ENCODE assay signal across 13 mouse cellular contexts in the genomic region with DNA sequence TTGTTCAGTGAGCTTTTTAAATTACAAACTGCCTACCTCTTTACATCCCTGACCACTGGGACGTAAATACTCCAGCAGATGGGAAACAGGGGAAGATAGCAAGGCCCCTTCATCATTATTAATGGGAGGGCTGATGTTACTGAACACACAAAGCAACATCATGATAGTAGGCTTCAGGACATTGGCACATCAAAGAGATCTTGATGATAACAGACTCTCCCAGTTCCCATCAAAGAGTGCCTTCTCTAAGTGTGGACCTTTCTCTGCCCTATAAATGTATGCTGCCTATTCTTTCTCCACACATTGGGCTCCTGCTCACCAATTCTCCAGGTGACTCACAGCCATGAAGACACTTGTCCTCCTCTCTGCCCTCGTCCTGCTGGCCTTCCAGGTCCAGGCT. TPM values are rescaled to one million over a fixed set of nuclear protein-coding genes. Genes with fewer than 3 reads are reported as not detected.
"Had no signal": no experiment of that assay in that cellular context is flagged by ENCODE, and none has a peak within 500 bp of the region (broad histone marks: within the 10 kb centered on the region; RNA-seq: fewer than 3 reads in every experiment).

A gene (plus strand): TSS at position 301 of the 400 bp plus-strand sequence.

RNA-seq across cellular contexts. Expression of the gene that starts here (rescaled TPM):
- polyA plus RNA-seq: neural tube, embryonic 12.5 days; neural tube, embryonic 13.5 days; neural tube, embryonic 14.5 days; neural tube, embryonic 15.5 days; spleen, adult 2 months; stomach, embryonic 14.5 days; stomach, embryonic 15.5 days; stomach, embryonic 16.5 days; stomach, postnatal 0 days; testis, adult 2 months; thymus, adult 2 months; thymus, postnatal 0 days; urinary bladder, adult 2 months had no signal
